Mouse (Mus musculus) kidney, embryonic 15.5 days (tissue): Measurements from ENCODE around the gene Mipol1. TPM values are rescaled to one million over a fixed set of nuclear protein-coding genes. Genes with fewer than 3 reads are reported as not detected.

Experiments
- ATAC-seq: fragments of 200-750 bp; cut with Nextera tagmentation; replicated peaks from 2 replicates; pipeline ENCODE4 v1.8.0; 2017; ENCODE audit warnings: moderate TSS enrichment; ENCODE audit not compliant: low FRiP score
- H3K27ac ChIP-seq: fragments of 300-500 bp; sonication (generic); 2 replicates; pipeline ENCODE4 v1.5.1; 2015; ENCODE audit warnings: mild to moderate bottlenecking, inconsistent platforms
- H3K27me3 ChIP-seq: fragments of 300-500 bp; sonication (generic); 2 replicates; pipeline ENCODE4 v1.6.1; 2015; ENCODE audit warnings: inconsistent platforms
- H3K36me3 ChIP-seq: fragments of 300-500 bp; sonication (generic); 2 replicates; pipeline ENCODE4 v1.6.1; 2015; ENCODE audit warnings: inconsistent platforms
- H3K4me1 ChIP-seq: fragments of 300-500 bp; sonication (generic); 2 replicates; pipeline ENCODE4 v1.6.1; 2015; ENCODE audit warnings: inconsistent platforms
- H3K4me2 ChIP-seq: fragments of 300-500 bp; sonication (generic); 2 replicates; pipeline ENCODE4 v1.6.1; 2015; ENCODE audit warnings: moderate library complexity, mild to moderate bottlenecking, inconsistent platforms
- H3K4me3 ChIP-seq: fragments of 300-500 bp; sonication (generic); replicated peaks from 2 replicates; pipeline ENCODE4 v1.5.1; 2015; ENCODE audit warnings: mild to moderate bottlenecking, inconsistent platforms
- H3K9ac ChIP-seq: fragments of 300-500 bp; sonication (generic); 2 replicates; pipeline ENCODE4 v1.6.1; 2015; ENCODE audit warnings: mild to moderate bottlenecking, inconsistent platforms
- H3K9me3 ChIP-seq: fragments of 300-500 bp; sonication (generic); replicated peaks from 2 replicates; pipeline ENCODE4 v1.6.1; 2016; ENCODE audit warnings: inconsistent platforms
- WGBS: fragments of 180-500 bp; shearing (Covaris S2); methylation state at CpG from one replicate; pipeline ENCODE4 v1.1.7; 2015; ENCODE audit warnings: mixed read lengths; 5-methylcytosine and 5-hydroxymethylcytosine counted together
- polyA plus RNA-seq: library from polyadenylated mRNA; unstranded; fragments of >200 nt; fragmentation: Nextera tagmentation; extraction: Ambion mirVana; gene quantifications from 2 replicates; pipeline ENCODE4 v1.2.1, GENCODE M21; 2015

Gene Mipol1
- 12.1 and 13.6 TPM in 2 replicates for polyA plus RNA-seq

DNA sequence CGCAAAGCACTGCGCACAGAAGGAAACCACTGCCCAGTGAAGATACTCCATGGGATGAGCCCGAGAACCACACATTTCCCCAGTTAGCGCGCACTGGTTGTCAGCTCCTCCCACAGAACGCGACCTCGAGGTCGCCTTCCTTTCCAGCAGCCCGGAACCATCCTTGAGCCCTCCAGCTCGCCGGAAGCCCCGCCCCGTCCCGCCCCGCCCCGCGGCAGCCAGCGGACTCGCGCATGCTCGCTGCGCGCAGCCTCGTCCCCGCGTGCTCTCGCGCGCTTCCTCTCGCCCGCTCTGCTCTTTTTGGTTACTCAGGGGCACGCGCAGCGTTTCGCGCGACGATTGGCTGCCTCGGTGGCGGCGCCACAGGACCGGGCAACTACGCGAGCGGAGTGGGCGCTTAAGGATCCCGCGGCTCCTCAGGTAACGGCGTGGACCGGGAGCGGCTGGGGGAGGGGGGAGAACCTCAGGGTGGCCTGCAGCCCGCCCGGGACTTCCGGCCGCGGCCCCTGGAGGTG is at the start of gene Mipol1, which contains the start of gene Prps1l3:
TSS of gene Mipol1 (plus strand) at position 236 of the 515 bp plus-strand sequence.
TSS of gene Prps1l3 (plus strand) at position 221 of the 515 bp plus-strand sequence.
- Histone ChIP-seq H3K9ac (peak within 1 kb of the TSS; percentile 82), H3K4me1 (peaks cover 6% of the 10 kb centered on the region; the same call in 1 of the 2 replicates), H3K4me3 (peak within 1 kb of the TSS; percentile 83), H3K4me2 (peak within 1 kb of the TSS; percentile 68), H3K36me3 (peaks cover 8% of the 10 kb centered on the region), H3K9me3 (no peaks in the 10 kb centered on the region), H3K27ac (peak within 1 kb of the TSS; percentile 95), H3K27me3 (no peaks in the 10 kb centered on the region)
- peak; percentile 97 for ATAC-seq
- under 1% methylated on average over 58 of the region's 58 CpGs for WGBS

- Histone ChIP-seq H3K9me3 (no peaks in the 10 kb centered on the region), H3K27me3 (peaks cover 9% of the 10 kb centered on the region; the same call in 1 of the 2 replicates), H3K4me3 (no peak overlapping the region), H3K36me3 (no peaks in the 10 kb centered on the region), H3K27ac (no peak overlapping the region), H3K4me1 (no peaks in the 10 kb centered on the region), H3K9ac (no peak overlapping the region), H3K4me2 (no peak overlapping the region)
- no peak for ATAC-seq
- WGBS: 62% methylated on average over 2 of the region's 2 CpGs
Measured at GRCm38 (mm10) chr12:57184401-57185147, 45.7 kb upstream of the Mipol1 start.

- Histone ChIP-seq H3K4me3 (no peak overlapping the region), H3K9me3 (no peaks in the 10 kb centered on the region), H3K27ac (no peak overlapping the region), H3K9ac (no peak overlapping the region), H3K4me2 (no peak overlapping the region), H3K27me3 (peaks cover 9% of the 10 kb centered on the region; the same call in 1 of the 2 replicates), H3K4me1 (no peaks in the 10 kb centered on the region), H3K36me3 (no peaks in the 10 kb centered on the region)
- 3% methylated on average over 1 of the region's 1 CpGs for WGBS
- no peak for ATAC-seq
Measured at GRCm38 (mm10) chr12:57185475-57185874, 44.8 kb upstream of the Mipol1 start.

DNA sequence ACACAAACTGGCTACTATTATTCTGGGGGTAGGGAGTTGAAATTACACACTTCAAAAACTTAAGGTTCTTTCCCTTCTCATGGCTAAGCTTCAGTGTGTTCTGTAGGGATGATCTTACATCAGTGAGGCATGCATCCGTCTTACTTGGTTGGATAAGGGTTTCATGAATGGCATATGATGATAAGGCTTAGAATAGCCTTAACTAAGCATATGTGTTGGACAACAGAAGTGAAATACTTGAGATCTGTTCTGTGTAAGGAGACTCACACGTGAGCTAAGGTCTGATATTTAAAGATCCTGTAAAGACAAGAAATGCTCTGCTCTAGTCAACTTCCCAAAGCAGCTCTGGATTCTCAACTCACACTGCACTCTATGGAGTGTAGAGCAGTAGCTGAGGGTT is 44.1 kb upstream of the Mipol1 start:
- Histone ChIP-seq H3K9me3 (no peaks in the 10 kb centered on the region), H3K9ac (no peak overlapping the region), H3K4me2 (no peak overlapping the region), H3K36me3 (no peaks in the 10 kb centered on the region), H3K4me3 (no peak overlapping the region), H3K27ac (no peak overlapping the region), H3K4me1 (no peaks in the 10 kb centered on the region), H3K27me3 (peaks cover 9% of the 10 kb centered on the region; the same call in 1 of the 2 replicates)
- ATAC-seq: no peak
- WGBS: 76% methylated on average over 2 of the region's 2 CpGs

- no peak for ATAC-seq
- Histone ChIP-seq H3K4me3 (no peak overlapping the region), H3K4me1 (no peaks in the 10 kb centered on the region), H3K9me3 (no peaks in the 10 kb centered on the region), H3K36me3 (no peaks in the 10 kb centered on the region), H3K9ac (no peak overlapping the region), H3K27me3 (peaks cover 9% of the 10 kb centered on the region; the same call in 1 of the 2 replicates), H3K4me2 (no peak overlapping the region), H3K27ac (no peak overlapping the region)
- WGBS: 86% methylated on average over 4 of the region's 4 CpGs
Measured at GRCm38 (mm10) chr12:57187032-57187431, 43.2 kb upstream of the Mipol1 start.

DNA sequence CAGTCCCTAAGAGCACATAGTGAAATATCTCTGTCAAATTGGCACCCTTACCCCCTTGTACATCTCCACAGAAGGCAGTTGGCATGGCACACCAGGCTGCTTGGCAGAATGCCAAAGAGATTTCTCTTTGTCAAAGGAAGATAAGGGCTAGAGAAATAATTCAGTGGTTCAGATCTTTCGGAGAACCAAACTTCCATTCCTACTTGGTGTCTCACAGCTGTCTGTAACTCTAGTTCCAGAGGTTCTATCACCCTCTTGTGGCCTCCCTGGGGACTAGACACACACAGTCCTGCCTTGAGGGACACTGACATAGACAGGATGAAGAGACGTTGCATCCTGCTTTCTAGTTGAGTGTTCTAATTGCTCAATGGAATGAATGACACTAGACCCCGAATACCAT is 35.6 kb upstream of the Mipol1 start:
- H3K27me3 ChIP-seq: peaks cover 11% of the 10 kb centered on the region
- H3K27ac ChIP-seq: no peak overlapping the region
- H3K9me3 ChIP-seq: no peaks in the 10 kb centered on the region
- no peak overlapping the region for H3K4me2 ChIP-seq
- H3K4me1 ChIP-seq: peaks cover 11% of the 10 kb centered on the region
- no peak overlapping the region for H3K9ac ChIP-seq
- WGBS: 33% methylated on average over 3 of the region's 3 CpGs
- H3K36me3 ChIP-seq: no peaks in the 10 kb centered on the region
- H3K4me3 ChIP-seq: no peak overlapping the region
- no peak for ATAC-seq

- Histone ChIP-seq H3K9ac (peak overlapping the region; percentile 43), H3K4me3 (peak overlapping the region; percentile 60), H3K27me3 (peaks cover 11% of the 10 kb centered on the region), H3K36me3 (no peaks in the 10 kb centered on the region), H3K4me1 (peaks cover 11% of the 10 kb centered on the region), H3K27ac (no peak overlapping the region), H3K4me2 (peak overlapping the region; percentile 93), H3K9me3 (no peaks in the 10 kb centered on the region)
- 12% methylated on average over 8 of the region's 8 CpGs for WGBS
- ATAC-seq: no peak
Measured at GRCm38 (mm10) chr12:57196286-57196607, 34.0 kb upstream of the Mipol1 start.

GRCm38 (mm10) chr12:57196608-57197362 is 33.4 kb upstream of the Mipol1 start:
- peak overlapping the region; percentile 18; the same call in 1 of the 2 replicates for H3K27ac ChIP-seq
- H3K27me3 ChIP-seq: peaks cover 11% of the 10 kb centered on the region
- peak overlapping the region; percentile 93 for H3K4me2 ChIP-seq
- H3K36me3 ChIP-seq: no peaks in the 10 kb centered on the region
- peaks cover 11% of the 10 kb centered on the region for H3K4me1 ChIP-seq
- WGBS: 1% methylated on average over 59 of the region's 59 CpGs
- peak; percentile 82 for ATAC-seq
- H3K9me3 ChIP-seq: no peaks in the 10 kb centered on the region
- H3K9ac ChIP-seq: peak overlapping the region; percentile 43
- H3K4me3 ChIP-seq: peak overlapping the region; percentile 60

GRCm38 (mm10) chr12:57197363-57198026 is 32.7 kb upstream of the Mipol1 start, which contains the start of gene Slc25a21:
Gene Slc25a21 (minus strand): TSS chr12:57197472.
- Histone ChIP-seq H3K9ac (peak within 1 kb of the TSS; percentile 43), H3K27ac (peak within 1 kb of the TSS; percentile 18; the same call in 1 of the 2 replicates), H3K4me3 (peak within 1 kb of the TSS; percentile 60), H3K27me3 (peaks cover 11% of the 10 kb centered on the region), H3K36me3 (no peaks in the 10 kb centered on the region), H3K4me1 (peaks cover 11% of the 10 kb centered on the region), H3K4me2 (peak within 1 kb of the TSS; percentile 93), H3K9me3 (no peaks in the 10 kb centered on the region)
- 0 out of 2 replicates have a peak, but pooled peaks have one; percentile 29 for ATAC-seq
- 68% methylated on average over 10 of the region's 10 CpGs for WGBS

DNA sequence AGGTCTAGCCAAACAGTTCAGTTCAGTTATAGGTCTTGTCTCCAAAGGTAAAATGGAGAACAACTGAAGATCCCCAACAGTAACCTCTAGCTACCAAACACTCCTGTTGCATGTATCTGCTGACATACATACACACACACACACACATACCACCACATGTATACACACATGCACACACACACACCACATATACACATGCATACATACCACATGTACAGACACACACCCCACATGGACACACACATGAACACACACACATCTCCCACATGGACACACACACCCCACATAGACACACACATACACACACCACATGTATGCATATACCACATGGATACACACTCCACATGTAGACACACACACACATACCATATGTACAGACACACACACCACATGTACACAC is 32.0 kb upstream of the Mipol1 start:
- H3K9me3 ChIP-seq: no peaks in the 10 kb centered on the region
- no peak overlapping the region for H3K27ac ChIP-seq
- no peaks in the 10 kb centered on the region for H3K36me3 ChIP-seq
- H3K4me3 ChIP-seq: no peak overlapping the region
- peaks cover 11% of the 10 kb centered on the region for H3K27me3 ChIP-seq
- no peak overlapping the region for H3K9ac ChIP-seq
- H3K4me2 ChIP-seq: no peak overlapping the region
- H3K4me1 ChIP-seq: peaks cover 11% of the 10 kb centered on the region
- ATAC-seq: no peak; the same call in 1 of the 2 replicates

DNA sequence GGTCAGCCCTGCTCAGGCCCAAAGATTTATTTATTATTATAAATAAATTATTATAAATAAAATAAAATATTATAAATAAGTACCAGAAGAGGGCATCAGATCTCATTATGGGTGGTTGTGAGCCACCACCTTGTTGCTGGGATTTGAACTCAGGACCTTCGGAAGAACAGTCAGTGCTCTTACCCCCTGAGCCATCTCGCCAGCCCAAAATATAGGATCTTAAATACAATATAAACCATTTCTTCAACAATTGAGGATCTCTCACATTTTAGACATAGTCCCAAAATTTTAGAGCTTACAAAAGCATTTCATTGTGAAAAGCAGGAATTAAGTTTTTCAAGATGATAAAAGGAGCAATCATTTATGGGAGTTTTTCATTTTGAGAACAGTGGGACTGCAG is 30.8 kb upstream of the Mipol1 start:
- no peak overlapping the region for H3K9ac ChIP-seq
- H3K4me2 ChIP-seq: no peak overlapping the region
- peaks cover 11% of the 10 kb centered on the region for H3K27me3 ChIP-seq
- H3K9me3 ChIP-seq: no peaks in the 10 kb centered on the region
- no peak for ATAC-seq
- H3K4me3 ChIP-seq: no peak overlapping the region
- peaks cover 11% of the 10 kb centered on the region for H3K4me1 ChIP-seq
- no peak overlapping the region for H3K27ac ChIP-seq
- 91% methylated on average over 2 of the region's 2 CpGs for WGBS
- no peaks in the 10 kb centered on the region for H3K36me3 ChIP-seq
